Mouse (Mus musculus) MEL (cell line): ENCODE results near the gene Exoc6b. TPM values are rescaled to one million over a fixed set of nuclear protein-coding genes. Genes with fewer than 3 reads are reported as not detected.

ENCODE experiments used
- DNase-seq: peaks from one replicate; pipeline ENCODE4 v3.0.0; 2011; ENCODE audit warnings: low read depth, low spot score
- H3K27ac ChIP-seq: 2 replicates; pipeline ENCODE4 v1.5.1; 2012; ENCODE audit warnings: low read depth, mild to moderate bottlenecking, control low read depth, low read length, moderate library complexity; ENCODE audit not compliant: control insufficient read depth
- H3K27me3 ChIP-seq, 2 experiments: fragments of 150-350 bp in 1 of 2; sonication (generic) in 1 of 2; 2 replicates each; pipeline ENCODE4 v1.6.1; 2012; ENCODE audit warnings: low read length in 2 of 2, mild to moderate bottlenecking in 2 of 2, improper control_type of control experiment in 1 of 2, moderate library complexity in 1 of 2; ENCODE audit not compliant: insufficient read depth in 2 of 2, control insufficient read depth in 1 of 2
- H3K36me3 ChIP-seq, 2 experiments: 2 replicates each; pipeline ENCODE4 v1.6.1; 2012 to 2014; ENCODE audit warnings: low read length in 2 of 2, improper control_type of control experiment in 1 of 2, inconsistent platforms in 1 of 2, mild to moderate bottlenecking in 1 of 2; ENCODE audit not compliant: insufficient read depth in 2 of 2, control insufficient read depth in 1 of 2
- H3K4me1 ChIP-seq, 2 experiments: fragments of 150-350 bp in 1 of 2; sonication (generic) in 1 of 2; 2 replicates each; pipeline ENCODE4 v1.6.1; 2012; ENCODE audit warnings: low read length in 2 of 2, improper control_type of control experiment in 1 of 2, mild to moderate bottlenecking in 1 of 2; ENCODE audit not compliant: insufficient read depth in 2 of 2, control insufficient read depth in 1 of 2
- H3K4me3 ChIP-seq, 2 experiments: fragments of 150-350 bp in 1 of 2; sonication (generic) in 1 of 2; 2 replicates each; pipeline ENCODE4 v1.5.1; 2012; ENCODE audit warnings: low read depth in 2 of 2, low read length in 2 of 2, mild to moderate bottlenecking in 2 of 2, moderate library complexity in 2 of 2, control low read depth in 1 of 2, improper control_type of control experiment in 1 of 2; ENCODE audit not compliant: control insufficient read depth in 1 of 2, insufficient read depth in 1 of 2
- H3K79me2 ChIP-seq: 2 replicates; pipeline ENCODE4 v1.6.1; 2012; ENCODE audit warnings: mild to moderate bottlenecking, low read length, moderate library complexity; ENCODE audit not compliant: control insufficient read depth, poor library complexity, insufficient read depth
- H3K9ac ChIP-seq: 2 replicates; pipeline ENCODE4 v1.6.1; 2012; ENCODE audit warnings: low read depth, mild to moderate bottlenecking, control low read depth, low read length, moderate library complexity; ENCODE audit not compliant: control insufficient read depth, poor library complexity, severe bottlenecking
- H3K9me3 ChIP-seq: fragments of 150-350 bp; sonication (generic); replicated peaks from 2 replicates; pipeline ENCODE4 v1.6.1; 2012; ENCODE audit warnings: mild to moderate bottlenecking, low read length, improper control_type of control experiment, moderate library complexity; ENCODE audit not compliant: insufficient read depth
- CHD1 ChIP-seq: IDR thresholded peaks from 2 replicates; pipeline ENCODE4 v1.6.1; 2012; ENCODE audit warnings: low read depth, mild to moderate bottlenecking, inconsistent platforms, low read length, improper control_type of control experiment
- CTCF ChIP-seq, 3 experiments: IDR thresholded peaks in 2 of 3; conservative IDR thresholded peaks in 1 of 3; 2 replicates each; pipeline ENCODE4 v1.5.1; 2011 to 2012; ENCODE audit warnings: low read length in 3 of 3, low read depth in 2 of 3, mild to moderate bottlenecking in 2 of 3, improper control_type of control experiment in 1 of 3, inconsistent platforms in 1 of 3, mixed read lengths in 1 of 3, moderate library complexity in 1 of 3; ENCODE audit not compliant: control insufficient read depth in 1 of 3, insufficient read depth in 1 of 3, poor library complexity in 1 of 3, severe bottlenecking in 1 of 3
- EP300 ChIP-seq, 2 experiments: IDR thresholded peaks; 2 replicates each; pipeline ENCODE4 v1.6.1; 2011; ENCODE audit warnings: improper control_type of control experiment in 2 of 2, low read length in 2 of 2, low read depth in 1 of 2, mild to moderate bottlenecking in 1 of 2
- GABPA ChIP-seq: IDR thresholded peaks from 2 replicates; pipeline ENCODE4 v1.6.1; 2012; ENCODE audit warnings: low read depth, mild to moderate bottlenecking, inconsistent platforms, low read length, improper control_type of control experiment, moderate library complexity
- JUND ChIP-seq: IDR thresholded peaks from 2 replicates; pipeline ENCODE4 v1.6.1; 2011; ENCODE audit warnings: low read depth, mild to moderate bottlenecking, improper control_type of control experiment, low read length
- KAT2A ChIP-seq: conservative IDR thresholded peaks from 2 replicates; pipeline ENCODE4 v1.6.1; 2012; ENCODE audit warnings: low read depth, low read length, improper control_type of control experiment, inconsistent platforms
- MAFK ChIP-seq: IDR thresholded peaks from 2 replicates; pipeline ENCODE4 v1.6.1; 2011; ENCODE audit warnings: low read depth, mild to moderate bottlenecking, low read length, improper control_type of control experiment, borderline replicate concordance
- MAX ChIP-seq: IDR thresholded peaks from 2 replicates; pipeline ENCODE4 v1.6.1; 2011; ENCODE audit warnings: low read length, improper control_type of control experiment
- MAZ ChIP-seq: IDR thresholded peaks from 2 replicates; pipeline ENCODE4 v1.6.1; 2012; ENCODE audit warnings: low read depth, mild to moderate bottlenecking, inconsistent platforms, low read length, improper control_type of control experiment
- MEF2A ChIP-seq: IDR thresholded peaks from 2 replicates; pipeline ENCODE4 v1.6.1; 2014; ENCODE audit warnings: low read depth, mild to moderate bottlenecking, inconsistent platforms, low read length, improper control_type of control experiment; ENCODE audit not compliant: poor library complexity, insufficient replicate concordance, severe bottlenecking; ENCODE audit errors: extremely low read depth
- MXI1 ChIP-seq: IDR thresholded peaks from 2 replicates; pipeline ENCODE4 v1.6.1; 2011; ENCODE audit warnings: mild to moderate bottlenecking, low read depth, low read length, improper control_type of control experiment
- MYB ChIP-seq: IDR thresholded peaks from 2 replicates; pipeline ENCODE4 v1.6.1; 2011; ENCODE audit warnings: mild to moderate bottlenecking, low read depth, low read length, improper control_type of control experiment
- NRF1 ChIP-seq: IDR thresholded peaks from 2 replicates; pipeline ENCODE4 v1.6.1; 2014; ENCODE audit warnings: low read depth, mild to moderate bottlenecking, inconsistent platforms, low read length, improper control_type of control experiment, moderate library complexity; ENCODE audit not compliant: poor library complexity, insufficient read depth, severe bottlenecking
- POLR2A ChIP-seq, 2 experiments: IDR thresholded peaks; 2 replicates each; pipeline ENCODE4 v1.6.1; 2011 to 2012; ENCODE audit warnings: low read length in 2 of 2, mild to moderate bottlenecking in 2 of 2, control low read depth in 1 of 2, improper control_type of control experiment in 1 of 2, low read depth in 1 of 2, moderate library complexity in 1 of 2; ENCODE audit not compliant: control insufficient read depth in 1 of 2, insufficient read depth in 1 of 2, poor library complexity in 1 of 2
- POLR2AphosphoS5 ChIP-seq: IDR thresholded peaks from 2 replicates; pipeline ENCODE4 v1.6.1; 2012; ENCODE audit warnings: low read depth, borderline replicate concordance, mild to moderate bottlenecking, inconsistent platforms, low read length, moderate library complexity, mixed read lengths
- RAD21 ChIP-seq: IDR thresholded peaks from 2 replicates; pipeline ENCODE4 v1.6.1; 2011; ENCODE audit warnings: mild to moderate bottlenecking, low read depth, low read length, improper control_type of control experiment
- RCOR1 ChIP-seq: IDR thresholded peaks from 2 replicates; pipeline ENCODE4 v1.6.1; 2012; ENCODE audit warnings: low read depth, mild to moderate bottlenecking, inconsistent platforms, low read length, improper control_type of control experiment
- SIN3A ChIP-seq: IDR thresholded peaks from 2 replicates; pipeline ENCODE4 v1.6.1; 2012; ENCODE audit warnings: low read length, improper control_type of control experiment, inconsistent platforms
- TBP ChIP-seq: IDR thresholded peaks from 2 replicates; pipeline ENCODE4 v1.8.0; 2011; ENCODE audit warnings: low read depth, low read length, improper control_type of control experiment
- TCF12 ChIP-seq: IDR thresholded peaks from 2 replicates; pipeline ENCODE4 v1.6.1; 2014; ENCODE audit warnings: low read depth, mild to moderate bottlenecking, inconsistent platforms, low read length, improper control_type of control experiment, moderate library complexity
- UBTF ChIP-seq: IDR thresholded peaks from 2 replicates; pipeline ENCODE4 v1.6.1; 2012; ENCODE audit warnings: low read depth, mild to moderate bottlenecking, inconsistent platforms, low read length, improper control_type of control experiment, moderate library complexity, borderline replicate concordance; ENCODE audit not compliant: insufficient read depth
- USF1 ChIP-seq: IDR thresholded peaks from 2 replicates; pipeline ENCODE4 v1.6.1; 2014; ENCODE audit warnings: low read depth, mild to moderate bottlenecking, inconsistent platforms, low read length, improper control_type of control experiment, moderate library complexity
- ZC3H11A ChIP-seq: IDR thresholded peaks from 2 replicates; pipeline ENCODE4 v1.6.1; 2012; ENCODE audit warnings: low read depth, mild to moderate bottlenecking, inconsistent platforms, low read length, improper control_type of control experiment
- ZKSCAN1 ChIP-seq: IDR thresholded peaks from 2 replicates; pipeline ENCODE4 v1.6.1; 2012; ENCODE audit warnings: low read depth, mild to moderate bottlenecking, inconsistent platforms, low read length, improper control_type of control experiment, moderate library complexity
- ZMIZ1 ChIP-seq: IDR thresholded peaks from 2 replicates; pipeline ENCODE4 v1.6.1; 2012; ENCODE audit warnings: low read depth, mild to moderate bottlenecking, inconsistent platforms, low read length, improper control_type of control experiment, moderate library complexity
- ZNF384 ChIP-seq: IDR thresholded peaks from 2 replicates; pipeline ENCODE4 v1.6.1; 2012; ENCODE audit warnings: low read depth, mild to moderate bottlenecking, inconsistent platforms, low read length, improper control_type of control experiment
- polyA plus RNA-seq, 2 experiments: library from polyadenylated mRNA; stranded (reverse) in 1 of 2; unstranded in 1 of 2; fragments of >175 nt in 1 of 2; fragments of >200 nt in 1 of 2; gene quantifications; 2 replicates each; pipeline versions ENCODE4 v1.2.1 to v1.2.4; 2012; ENCODE audit warnings: low replicate concordance in 2 of 2, low read depth in 1 of 2; ENCODE audit not compliant: insufficient read length in 2 of 2, insufficient read depth in 1 of 2, missing spikeins in 1 of 2
- total RNA-seq: library from RNA; depleted of rRNA; stranded (reverse); fragments of 300-350 nt; gene quantifications from 2 replicates; pipeline ENCODE4 v1.2.3, GENCODE M21; 2012

The Exoc6b gene
- total and polyA plus RNA-seq, 3 experiments: 3.4 to 6.5 TPM; not detected in 1

DNA sequence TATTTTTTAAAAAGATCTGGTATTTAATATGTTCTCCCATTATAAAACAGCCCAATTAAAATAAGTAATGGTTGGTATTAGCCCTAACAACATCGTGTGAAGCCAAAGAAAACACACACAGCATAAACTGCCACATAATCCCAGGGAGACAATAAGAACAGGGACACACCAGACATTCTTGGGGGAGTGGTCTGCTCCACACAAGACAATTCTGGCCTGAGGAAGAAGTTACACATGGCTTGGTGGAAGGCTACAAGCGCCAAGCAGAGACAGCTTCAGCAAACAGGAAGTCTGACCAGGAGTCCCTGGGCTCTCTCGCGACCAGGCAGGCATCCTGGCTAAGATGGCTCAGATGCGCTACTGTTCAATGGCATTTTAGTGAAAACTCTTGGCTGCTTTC is 290.3 kb downstream of the Exoc6b start:
- Histone ChIP-seq H3K9ac (no peak overlapping the region), H3K27me3 (no peaks in the 10 kb centered on the region), H3K4me1 (no peaks in the 10 kb centered on the region; a peak in 1 of 4 replicates), H3K4me3 (no peak overlapping the region), H3K79me2 (no peaks in the 10 kb centered on the region), H3K9me3 (no peaks in the 10 kb centered on the region), H3K27ac (no peak overlapping the region), H3K36me3 (no peaks in the 10 kb centered on the region; a peak in 1 of 4 replicates)
- no peak for TF ChIP-seq CHD1
- no peak for TF ChIP-seq TCF12
- TF ChIP-seq ZMIZ1: no peak
- TF ChIP-seq RAD21: no peak
- TF ChIP-seq POLR2A (IDR thresholded peaks at IDR 0.05; ENCODE audit: control insufficient read depth in 1 of 2, insufficient read depth in 1 of 2, low read depth in 1 of 2, low read length in 2 of 2, poor library complexity in 1 of 2): no peak
- no peak for TF ChIP-seq JUND
- no peak for TF ChIP-seq UBTF
- TF ChIP-seq EP300 (IDR thresholded peaks at IDR 0.05; ENCODE audit: low read depth in 1 of 2, low read length in 2 of 2): no peak
- no peak for TF ChIP-seq ZKSCAN1
- no peak for TF ChIP-seq MAFK
- no peak for TF ChIP-seq MYB
- TF ChIP-seq MEF2A: no peak
- no peak for TF ChIP-seq KAT2A
- no peak for TF ChIP-seq USF1
- no peak for TF ChIP-seq ZC3H11A
- no peak for TF ChIP-seq MXI1
- no peak for DNase-seq

DNA sequence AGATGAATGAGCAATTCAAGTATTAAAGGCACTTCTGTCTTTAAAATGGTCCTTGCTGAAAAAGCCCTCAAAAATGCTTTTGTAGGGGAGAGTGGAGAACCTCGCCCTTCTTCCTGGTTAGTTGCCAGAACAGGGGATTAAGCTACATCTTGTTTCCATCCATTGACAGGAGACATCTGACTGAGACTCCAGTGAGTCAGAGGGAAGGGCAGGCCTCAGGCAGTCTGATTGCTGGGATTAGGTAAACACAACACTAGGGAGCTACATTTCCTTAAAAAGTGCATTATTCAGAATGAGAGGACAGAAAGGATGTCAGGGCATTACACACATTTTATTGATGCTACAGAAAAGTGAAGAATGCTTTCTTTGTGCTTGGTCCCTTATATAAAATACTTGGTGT is 293.4 kb downstream of the Exoc6b start:
- Histone ChIP-seq H3K9ac (no peak overlapping the region), H3K36me3 (no peaks in the 10 kb centered on the region; a peak in 1 of 4 replicates), H3K27me3 (no peaks in the 10 kb centered on the region), H3K27ac (no peak overlapping the region), H3K79me2 (no peaks in the 10 kb centered on the region), H3K4me3 (no peak overlapping the region), H3K4me1 (no peaks in the 10 kb centered on the region; a peak in 1 of 4 replicates), H3K9me3 (no peaks in the 10 kb centered on the region)
- no peak for DNase-seq
- TF ChIP-seq RCOR1: no peak
- no peak for TF ChIP-seq TBP
- no peak for TF ChIP-seq MEF2A
- TF ChIP-seq POLR2AphosphoS5: no peak
- TF ChIP-seq CTCF (IDR thresholded peaks at IDR 0.05 in 2 of 3, conservative IDR thresholded peaks at IDR 0.05 in 1 of 3; ENCODE audit: control insufficient read depth in 1 of 3, insufficient read depth in 1 of 3, low read depth in 2 of 3, low read length in 3 of 3, poor library complexity in 1 of 3, severe bottlenecking in 1 of 3): no peak
- no peak for TF ChIP-seq GABPA
- no peak for TF ChIP-seq TCF12
- no peak for TF ChIP-seq ZMIZ1
- TF ChIP-seq MAZ: no peak
- TF ChIP-seq SIN3A: no peak
- TF ChIP-seq ZNF384: no peak
- no peak for TF ChIP-seq ZC3H11A
- TF ChIP-seq MYB: no peak
- TF ChIP-seq MAX: no peak
- TF ChIP-seq NRF1: no peak
